ENCODE assay signal across 18 mouse cellular contexts in genomic region chr14:76541341-76541740, GRCm38 (mm10). TPM values are rescaled to one million over a fixed set of nuclear protein-coding genes. Genes with fewer than 3 reads are reported as not detected.
DNase-seq lines count a peak whose midpoint lies in the region; ATAC-seq and TF ChIP-seq lines count a peak whose summit lies in the region.
"Had no signal": no experiment of that assay in that cellular context is flagged by ENCODE, and none has a peak within 500 bp of the region (broad histone marks: within the 10 kb centered on the region; RNA-seq: fewer than 3 reads in every experiment).

No protein-coding gene starts in this region.

- no peak for DNase-seq in heart, adult 18-20 months
- no peak for DNase-seq in liver
- peak; percentile 53 for DNase-seq in adrenal gland, postnatal 14 days
- no peak for DNase-seq in gastrocnemius, postnatal 14 days
- DNase-seq: cerebellum, adult 9-11 months; gastrocnemius, postnatal 10 days; lung, adult 2 months; lung, postnatal 4 days; thymus, postnatal 25 days had no signal

- TF ChIP-seq CTCF in ES-Bruce4 (IDR thresholded peaks at IDR 0.05; ENCODE audit: low read depth, low read length) = no peak

- H3K4me1 ChIP-seq in heart, embryonic 12.5 days (replicated peaks) = peaks cover 30% of the 10 kb centered on the region
- peaks cover 48% of the 10 kb centered on the region for H3K4me1 ChIP-seq in liver, embryonic 12.5 days
- peaks cover 10% of the 10 kb centered on the region for H3K4me1 ChIP-seq in ES-Bruce4 (ENCODE audit: control insufficient read depth, insufficient read depth, low read length)
- H3K4me1 ChIP-seq: embryonic facial prominence, embryonic 15.5 days had no signal

- TF ChIP-seq EP300 in ES-Bruce4 (IDR thresholded peaks at IDR 0.05; ENCODE audit: insufficient read depth, low read depth, low read length) = no peak

- peak overlapping the region; percentile 43; the same call in 1 of the 2 replicates for H3K9ac ChIP-seq in heart, embryonic 12.5 days
- peak overlapping the region; percentile 12; the same call in 1 of the 2 replicates for H3K9ac ChIP-seq in liver, embryonic 12.5 days
- H3K9ac ChIP-seq in ES-Bruce4 (ENCODE audit: low read depth, poor library complexity, severe bottlenecking) = no peak overlapping the region
- H3K9ac ChIP-seq: embryonic facial prominence, embryonic 15.5 days; forebrain, embryonic 12.5 days; limb, embryonic 12.5 days had no signal

- H3K4me2 ChIP-seq in heart, embryonic 12.5 days = no peak overlapping the region
- H3K4me2 ChIP-seq in liver, embryonic 12.5 days = no peak overlapping the region
- H3K4me2 ChIP-seq: embryonic facial prominence, embryonic 15.5 days; forebrain, embryonic 12.5 days; limb, embryonic 12.5 days had no signal

- no peak for TF ChIP-seq POLR2A in ES-Bruce4 (IDR thresholded peaks at IDR 0.05; ENCODE audit: insufficient read depth, low read length)

- no peaks in the 10 kb centered on the region for H3K36me3 ChIP-seq in heart, embryonic 12.5 days
- no peaks in the 10 kb centered on the region for H3K36me3 ChIP-seq in liver, embryonic 12.5 days
- no peaks in the 10 kb centered on the region for H3K36me3 ChIP-seq in ES-Bruce4 (ENCODE audit: control insufficient read depth, insufficient read depth, low read length, poor library complexity, severe bottlenecking)
- H3K36me3 ChIP-seq: embryonic facial prominence, embryonic 15.5 days; forebrain, embryonic 12.5 days; limb, embryonic 12.5 days had no signal

- H3K27me3 ChIP-seq in heart, embryonic 12.5 days (replicated peaks) = no peaks in the 10 kb centered on the region
- H3K27me3 ChIP-seq in liver, embryonic 12.5 days (replicated peaks) = no peaks in the 10 kb centered on the region
- no peaks in the 10 kb centered on the region for H3K27me3 ChIP-seq in ES-Bruce4 (ENCODE audit: control insufficient read depth, insufficient read depth, low read length, poor library complexity, severe bottlenecking)
- H3K27me3 ChIP-seq: embryonic facial prominence, embryonic 15.5 days; forebrain, embryonic 12.5 days; limb, embryonic 12.5 days had no signal

- H3K9me3 ChIP-seq in heart, embryonic 12.5 days (replicated peaks) = no peaks in the 10 kb centered on the region
- no peaks in the 10 kb centered on the region for H3K9me3 ChIP-seq in liver, embryonic 12.5 days (replicated peaks)
- H3K9me3 ChIP-seq in ES-Bruce4 (replicated peaks; ENCODE audit: control insufficient read depth, insufficient read depth, low read length, poor library complexity, severe bottlenecking) = no peaks in the 10 kb centered on the region
- H3K9me3 ChIP-seq: embryonic facial prominence, embryonic 15.5 days; forebrain, embryonic 12.5 days; limb, embryonic 12.5 days had no signal

- peak overlapping the region; percentile 13 for H3K27ac ChIP-seq in heart, embryonic 12.5 days (ENCODE audit: poor library complexity, severe bottlenecking)
- H3K27ac ChIP-seq in liver, embryonic 12.5 days = no peak overlapping the region; the same call in 1 of the 2 replicates
- H3K27ac ChIP-seq in ES-Bruce4 (ENCODE audit: insufficient read depth, low read length) = peak overlapping the region; percentile 3; the same call in 1 of the 2 replicates
- H3K27ac ChIP-seq: embryonic facial prominence, embryonic 15.5 days; forebrain, embryonic 12.5 days; kidney, postnatal 0 days; limb, embryonic 12.5 days had no signal

- intact Hi-C loops in gastrocnemius, postnatal 14 days (cut with DNase I; ENCODE audit: low total_unique reads) = no loop called here

- H3K4me3 ChIP-seq in heart, embryonic 12.5 days = no peak overlapping the region
- H3K4me3 ChIP-seq in liver, embryonic 12.5 days = no peak overlapping the region
- no peak overlapping the region for H3K4me3 ChIP-seq in ES-Bruce4 (ENCODE audit: low read depth, low read length)
- H3K4me3 ChIP-seq: embryonic facial prominence, embryonic 15.5 days; forebrain, embryonic 12.5 days; limb, embryonic 12.5 days had no signal

- 22% methylated on average over 2 of the region's 2 CpGs for WGBS in heart, embryonic 12.5 days
- 55% methylated on average over 2 of the region's 2 CpGs for WGBS in liver, embryonic 12.5 days (ENCODE audit: insufficient replicate concordance)

- ATAC-seq in heart, embryonic 12.5 days (ENCODE audit: insufficient number of reproducible peaks, low FRiP score) = peak; percentile 39; the same call in 1 of the 2 replicates
- ATAC-seq in liver, embryonic 12.5 days = peak; percentile 27; the same call in 1 of the 2 replicates
- ATAC-seq: midbrain, embryonic 16.5 days had no signal

RNA-seq across cellular contexts. Expression of gene Serp2, which starts 15.3 kb away (rescaled TPM):
- polyA plus RNA-seq in heart, embryonic 12.5 days (2016; fragmentation: Nextera tagmentation; extraction: Ambion mirVana) = 18.5 and 18.8 TPM in 2 replicates
- 1 to 10 TPM in 1 of 2 experiments, under 1 TPM in 1; 0.75 to 1.1 TPM for total RNA-seq in heart, adult 18-20 months (2021)
- 2.2 and 2.9 TPM in 2 replicates for polyA plus RNA-seq in liver, embryonic 12.5 days (2016; fragmentation: Nextera tagmentation; extraction: Ambion mirVana)
- polyA plus RNA-seq in ES-Bruce4 (2011; ENCODE audit: insufficient read depth, insufficient read length, low read depth, missing spikeins) = 6.1 and 6.4 TPM in 2 replicates
- 6.4 and 7.3 TPM in 2 replicates for total RNA-seq in adrenal gland, postnatal 14 days (2021)
- under 1 TPM; 0.62 to 0.97 TPM for total RNA-seq in gastrocnemius, postnatal 14 days (2021)
- total RNA-seq: hematopoietic stem cell, adult 5-6 weeks had no signal
